Mouse (Mus musculus) brown adipose tissue, adult 24 weeks (tissue): ENCODE data around the gene Gck. TPM values are rescaled to one million over a fixed set of nuclear protein-coding genes. Genes with fewer than 3 reads are reported as not detected.
"Not testable (repeated sequence)": the region's sequence is repeated elsewhere in the genome, so short reads cannot be mapped to it uniquely, and the experiment has no call there.

ENCODE experiments used
- H3K27ac ChIP-seq: fragments of 200-500 bp; replicated peaks from 2 replicates; pipeline ENCODE4 v1.5.1; 2012; ENCODE audit warnings: low read depth, mild to moderate bottlenecking, low read length
- H3K4me1 ChIP-seq: fragments of 200-500 bp; 2 replicates; pipeline ENCODE4 v1.6.1; 2012; ENCODE audit warnings: low read length, mixed read lengths; ENCODE audit not compliant: control insufficient read depth, insufficient read depth, insufficient read length
- H3K4me3 ChIP-seq: fragments of 200-500 bp; 2 replicates; pipeline ENCODE4 v1.5.1; 2012; ENCODE audit warnings: low read depth, mild to moderate bottlenecking, low read length, moderate library complexity; ENCODE audit not compliant: insufficient read depth
- polyA plus RNA-seq: library from polyadenylated mRNA; stranded (reverse); fragments of >200 nt; gene quantifications from 2 replicates; pipeline ENCODE4 v1.2.4, GENCODE M21; 2012; ENCODE audit not compliant: missing spikeins, insufficient read depth, insufficient read length

Gene Gck
- polyA plus RNA-seq, 1 experiment: not detected

DNA sequence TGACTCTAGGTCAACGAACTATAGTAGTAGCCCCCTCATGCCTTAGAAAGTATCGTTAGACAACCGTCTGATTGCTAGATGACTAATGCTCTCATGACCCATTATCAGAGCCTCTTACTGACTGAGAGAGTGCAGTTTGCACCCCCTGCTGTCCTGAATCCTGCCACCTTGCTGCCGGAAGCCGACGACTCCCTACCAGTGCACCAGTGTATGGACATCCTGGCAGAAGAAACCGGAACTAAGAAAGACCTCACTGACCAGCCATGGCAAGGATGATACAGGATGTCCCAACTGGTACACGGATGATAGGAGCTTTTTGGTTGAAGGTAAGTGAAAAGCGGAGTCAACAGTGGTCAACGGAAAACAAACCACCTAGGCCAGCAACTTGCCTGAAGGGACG is 15.3 kb downstream of the Gck start:
- H3K4me1 ChIP-seq: not testable (repeated sequence)

GRCm38 (mm10) chr11:5931947-5932346 is 17.9 kb downstream of the Gck start:
- not testable (repeated sequence) for H3K4me1 ChIP-seq, H3K27ac ChIP-seq, H3K4me3 ChIP-seq

More for the DNA sequence above, 15.3 kb downstream of the Gck start:
- H3K27ac ChIP-seq, H3K4me3 ChIP-seq: not testable (repeated sequence)

DNA sequence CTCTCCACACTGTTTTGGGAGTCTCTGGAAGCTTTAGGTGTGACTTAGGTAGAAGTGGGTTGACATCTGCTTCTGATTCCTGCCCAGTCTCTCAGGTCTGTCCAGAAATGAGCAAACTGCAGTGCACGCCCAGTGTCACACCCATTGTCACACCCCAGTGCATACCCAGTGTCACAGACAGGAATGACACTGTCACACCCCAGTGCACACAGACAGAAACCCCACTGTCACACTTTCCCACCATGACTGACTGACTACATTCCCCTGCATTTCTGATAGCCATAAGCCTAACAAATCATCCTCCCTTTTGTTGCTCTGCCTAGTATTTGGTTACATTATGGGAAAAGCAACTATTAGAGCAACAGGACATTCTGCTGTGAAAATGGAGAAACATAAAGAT is 19.3 kb downstream of the Gck start:
- Histone ChIP-seq H3K4me3 (no peak overlapping the region), H3K4me1 (no peaks in the 10 kb centered on the region), H3K27ac (no peak overlapping the region)

DNA sequence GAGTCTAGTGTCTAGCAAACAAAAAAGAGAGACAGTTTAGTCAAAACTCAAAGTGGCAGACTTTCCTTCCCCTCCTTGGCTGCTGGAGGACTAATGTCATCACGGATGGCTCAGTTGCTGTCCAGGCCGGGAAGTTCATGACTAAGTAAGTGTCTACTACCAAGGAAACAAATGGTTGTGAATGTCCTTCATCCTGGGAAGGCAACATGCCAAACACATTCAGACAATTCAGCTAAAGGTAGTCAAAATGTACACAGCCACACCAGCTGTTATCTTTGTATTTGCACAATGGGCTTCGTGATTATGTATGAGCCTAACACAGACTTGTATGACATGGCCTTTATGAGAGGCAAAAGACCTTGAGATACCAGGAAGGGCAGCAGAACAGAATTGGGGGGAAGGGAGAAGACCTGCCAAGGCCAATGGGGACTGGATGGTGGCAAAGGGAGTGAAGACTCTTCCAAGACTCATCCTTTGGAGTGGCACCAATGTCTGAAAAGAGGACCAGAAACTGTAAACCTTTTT is 23.1 kb downstream of the Gck start:
- no peak overlapping the region for H3K27ac ChIP-seq
- H3K4me3 ChIP-seq: no peak overlapping the region
- H3K4me1 ChIP-seq: no peaks in the 10 kb centered on the region

GRCm38 (mm10) chr11:5924699-5925098 is 25.2 kb downstream of the Gck start:
- no peak overlapping the region for H3K4me3 ChIP-seq
- no peaks in the 10 kb centered on the region for H3K4me1 ChIP-seq
- H3K27ac ChIP-seq: no peak overlapping the region

- no peak overlapping the region for H3K4me3 ChIP-seq
- H3K27ac ChIP-seq: no peak overlapping the region
- peaks cover 6% of the 10 kb centered on the region; the same call in 1 of the 2 replicates for H3K4me1 ChIP-seq
Measured at GRCm38 (mm10) chr11:5920323-5920960, 29.4 kb downstream of the Gck start.

DNA sequence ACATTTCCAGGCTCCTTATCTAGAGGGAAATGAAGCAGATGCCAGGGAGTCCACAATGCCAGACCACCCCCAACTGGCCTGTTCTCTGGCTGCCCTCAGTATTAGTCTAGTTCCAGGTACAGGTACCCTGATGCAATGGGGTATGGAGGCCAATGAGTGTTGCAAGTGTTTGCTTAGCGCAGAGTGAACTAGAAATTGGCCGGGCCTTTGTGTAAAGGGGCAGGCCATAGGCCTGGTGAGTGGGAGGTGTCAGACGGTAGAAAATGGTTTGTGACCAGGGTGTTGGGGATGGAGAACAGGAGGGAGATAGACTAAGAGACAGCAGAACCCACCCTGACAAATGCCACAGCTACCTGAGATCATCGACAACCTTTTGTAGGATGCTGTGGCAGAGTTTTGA is 30.3 kb downstream of the Gck start:
- Histone ChIP-seq H3K27ac (no peak overlapping the region), H3K4me3 (no peak overlapping the region), H3K4me1 (peaks cover 10% of the 10 kb centered on the region; the same call in 1 of the 2 replicates)

- H3K4me1 ChIP-seq: peaks cover 11% of the 10 kb centered on the region; the same call in 1 of the 2 replicates
- no peak overlapping the region for H3K4me3 ChIP-seq
- no peak overlapping the region for H3K27ac ChIP-seq
Measured at GRCm38 (mm10) chr11:5918111-5918510, 31.8 kb downstream of the Gck start.

DNA sequence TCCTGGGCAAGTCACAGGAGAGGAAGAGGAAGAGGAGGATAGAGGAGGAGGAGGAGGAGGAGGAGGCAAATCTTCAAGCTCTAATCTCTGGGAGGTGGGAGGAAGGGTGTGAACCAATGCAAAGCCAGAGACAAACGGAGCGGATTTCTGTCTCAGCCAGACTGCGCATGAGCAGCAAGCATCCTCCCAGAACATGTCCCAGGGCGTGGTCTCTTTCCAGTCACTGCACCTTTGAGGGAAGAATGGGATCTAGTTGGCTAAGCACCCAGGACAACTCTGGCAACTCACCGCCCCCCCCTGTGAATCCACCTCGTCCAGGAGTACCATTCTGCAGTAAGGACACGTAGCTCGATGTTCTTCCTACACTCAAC is 33.7 kb downstream of the Gck start:
- H3K4me3 ChIP-seq: no peak overlapping the region
- peaks cover 14% of the 10 kb centered on the region; the same call in 1 of the 2 replicates for H3K4me1 ChIP-seq
- no peak overlapping the region for H3K27ac ChIP-seq

- H3K27ac ChIP-seq: no peak overlapping the region
- H3K4me1 ChIP-seq: peaks cover 14% of the 10 kb centered on the region; the same call in 1 of the 2 replicates
- no peak overlapping the region for H3K4me3 ChIP-seq
Measured at GRCm38 (mm10) chr11:5915429-5916177, 34.3 kb downstream of the Gck start.

GRCm38 (mm10) chr11:5914940-5915339 is 34.9 kb downstream of the Gck start:
- H3K4me1 ChIP-seq: peaks cover 14% of the 10 kb centered on the region; the same call in 1 of the 2 replicates
- no peak overlapping the region for H3K4me3 ChIP-seq
- no peak overlapping the region for H3K27ac ChIP-seq

DNA sequence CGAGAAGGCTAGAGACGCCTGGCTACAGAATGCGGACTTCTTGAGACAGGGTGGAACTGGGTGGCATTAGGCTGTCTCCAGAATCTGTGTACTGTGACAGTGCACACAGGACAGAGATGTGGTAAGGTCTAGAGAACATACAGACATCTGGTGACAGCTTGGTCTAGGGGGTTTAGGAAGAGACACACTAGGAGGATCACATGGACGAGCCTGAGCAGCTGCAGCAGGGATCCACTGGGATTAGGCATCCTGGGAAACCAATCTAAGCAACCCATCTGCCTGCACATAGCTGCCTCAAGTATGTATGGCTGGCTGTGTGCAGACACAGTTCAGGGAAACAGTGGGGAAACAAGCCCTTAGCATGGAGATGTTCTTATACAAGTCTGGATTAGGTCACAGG is 35.9 kb downstream of the Gck start:
- H3K27ac ChIP-seq: no peak overlapping the region
- H3K4me1 ChIP-seq: peaks cover 14% of the 10 kb centered on the region; the same call in 1 of the 2 replicates
- no peak overlapping the region for H3K4me3 ChIP-seq

DNA sequence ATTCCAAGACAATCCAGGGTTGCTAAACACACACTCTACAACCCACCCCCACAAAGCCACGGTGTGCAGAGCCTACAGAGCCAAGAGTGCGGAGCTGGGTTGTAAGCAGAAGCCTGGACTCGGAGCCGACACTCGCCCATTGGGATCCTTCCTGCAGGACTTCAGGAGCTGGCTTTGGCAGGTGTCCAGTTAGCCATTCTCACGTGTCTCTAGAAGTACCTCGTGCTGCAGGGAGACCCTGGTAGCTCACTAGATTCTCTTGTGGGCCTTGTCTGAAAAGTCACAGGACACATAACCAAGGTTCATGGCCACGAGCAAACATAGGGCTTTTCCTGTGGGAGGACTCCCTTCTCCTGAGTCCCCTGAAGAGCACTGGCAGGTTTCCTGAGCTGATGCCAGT is 36.6 kb downstream of the Gck start:
- no peak overlapping the region for H3K27ac ChIP-seq

GRCm38 (mm10) chr11:5912635-5913034 is 37.2 kb downstream of the Gck start:
- Histone ChIP-seq H3K4me1 (peaks cover 14% of the 10 kb centered on the region; the same call in 1 of the 2 replicates), H3K27ac (no peak overlapping the region), H3K4me3 (no peak overlapping the region)

More for the DNA sequence above, 36.6 kb downstream of the Gck start:
- H3K4me1 ChIP-seq: peaks cover 14% of the 10 kb centered on the region; the same call in 1 of the 2 replicates
- no peak overlapping the region for H3K4me3 ChIP-seq

DNA sequence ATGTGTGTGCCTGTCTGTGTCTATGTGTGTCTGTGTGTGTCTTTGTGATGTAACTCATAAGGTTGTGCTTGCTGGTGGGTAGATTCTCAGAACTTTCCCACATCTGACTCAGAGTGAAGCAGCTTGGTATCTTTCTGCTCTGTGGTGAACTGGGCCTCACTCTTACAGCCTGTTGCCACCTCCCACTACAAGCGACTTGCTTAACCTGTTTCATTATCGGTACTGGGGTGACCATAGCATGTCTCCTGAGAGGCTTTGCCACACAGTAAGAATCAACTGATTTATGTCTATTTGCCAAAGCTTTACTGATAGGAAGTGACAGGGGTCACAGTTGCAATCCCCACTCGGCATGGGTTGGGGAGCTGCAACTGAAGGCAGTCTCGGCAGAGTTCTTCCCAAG is 41.2 kb downstream of the Gck start:
- Histone ChIP-seq H3K4me3 (no peak overlapping the region), H3K4me1 (0 out of 2 replicates have a peak, but pooled peaks cover 4% of the 10 kb centered on the region), H3K27ac (no peak overlapping the region)
